Mouse (Mus musculus) MEL (cell line): Measurements from ENCODE around the gene Fbp2. TPM values are rescaled to one million over a fixed set of nuclear protein-coding genes. Genes with fewer than 3 reads are reported as not detected.
A peak's percentile ranks its signal among the peaks of the same experiment; 100 is the strongest.

Experiments
- DNase-seq: peaks from one replicate; pipeline ENCODE4 v3.0.0; 2011; ENCODE audit warnings: low read depth, low spot score
- H3K27ac ChIP-seq: 2 replicates; pipeline ENCODE4 v1.5.1; 2012; ENCODE audit warnings: low read depth, mild to moderate bottlenecking, control low read depth, low read length, moderate library complexity; ENCODE audit not compliant: control insufficient read depth
- H3K27me3 ChIP-seq, 2 experiments: fragments of 150-350 bp in 1 of 2; sonication (generic) in 1 of 2; 2 replicates each; pipeline ENCODE4 v1.6.1; 2012; ENCODE audit warnings: low read length in 2 of 2, mild to moderate bottlenecking in 2 of 2, improper control_type of control experiment in 1 of 2, moderate library complexity in 1 of 2; ENCODE audit not compliant: insufficient read depth in 2 of 2, control insufficient read depth in 1 of 2
- H3K36me3 ChIP-seq, 2 experiments: 2 replicates each; pipeline ENCODE4 v1.6.1; 2012 to 2014; ENCODE audit warnings: low read length in 2 of 2, improper control_type of control experiment in 1 of 2, inconsistent platforms in 1 of 2, mild to moderate bottlenecking in 1 of 2; ENCODE audit not compliant: insufficient read depth in 2 of 2, control insufficient read depth in 1 of 2
- H3K4me1 ChIP-seq, 2 experiments: fragments of 150-350 bp in 1 of 2; sonication (generic) in 1 of 2; 2 replicates each; pipeline ENCODE4 v1.6.1; 2012; ENCODE audit warnings: low read length in 2 of 2, improper control_type of control experiment in 1 of 2, mild to moderate bottlenecking in 1 of 2; ENCODE audit not compliant: insufficient read depth in 2 of 2, control insufficient read depth in 1 of 2
- H3K4me3 ChIP-seq, 2 experiments: fragments of 150-350 bp in 1 of 2; sonication (generic) in 1 of 2; 2 replicates each; pipeline ENCODE4 v1.5.1; 2012; ENCODE audit warnings: low read depth in 2 of 2, low read length in 2 of 2, mild to moderate bottlenecking in 2 of 2, moderate library complexity in 2 of 2, control low read depth in 1 of 2, improper control_type of control experiment in 1 of 2; ENCODE audit not compliant: control insufficient read depth in 1 of 2, insufficient read depth in 1 of 2
- H3K79me2 ChIP-seq: 2 replicates; pipeline ENCODE4 v1.6.1; 2012; ENCODE audit warnings: mild to moderate bottlenecking, low read length, moderate library complexity; ENCODE audit not compliant: control insufficient read depth, poor library complexity, insufficient read depth
- H3K9ac ChIP-seq: 2 replicates; pipeline ENCODE4 v1.6.1; 2012; ENCODE audit warnings: low read depth, mild to moderate bottlenecking, control low read depth, low read length, moderate library complexity; ENCODE audit not compliant: control insufficient read depth, poor library complexity, severe bottlenecking
- H3K9me3 ChIP-seq: fragments of 150-350 bp; sonication (generic); replicated peaks from 2 replicates; pipeline ENCODE4 v1.6.1; 2012; ENCODE audit warnings: mild to moderate bottlenecking, low read length, improper control_type of control experiment, moderate library complexity; ENCODE audit not compliant: insufficient read depth
- BHLHE40 ChIP-seq: IDR thresholded peaks from 2 replicates; pipeline ENCODE4 v1.6.1; 2012; ENCODE audit warnings: low read depth, mild to moderate bottlenecking, inconsistent platforms, low read length, improper control_type of control experiment, borderline replicate concordance
- CTCF ChIP-seq, 3 experiments: IDR thresholded peaks in 2 of 3; conservative IDR thresholded peaks in 1 of 3; 2 replicates each; pipeline ENCODE4 v1.5.1; 2011 to 2012; ENCODE audit warnings: low read length in 3 of 3, low read depth in 2 of 3, mild to moderate bottlenecking in 2 of 3, improper control_type of control experiment in 1 of 3, inconsistent platforms in 1 of 3, mixed read lengths in 1 of 3, moderate library complexity in 1 of 3; ENCODE audit not compliant: control insufficient read depth in 1 of 3, insufficient read depth in 1 of 3, poor library complexity in 1 of 3, severe bottlenecking in 1 of 3
- E2F4 ChIP-seq: IDR thresholded peaks from 2 replicates; pipeline ENCODE4 v1.6.1; 2011; ENCODE audit warnings: low read depth, low read length, improper control_type of control experiment, borderline replicate concordance
- EP300 ChIP-seq, 2 experiments: IDR thresholded peaks; 2 replicates each; pipeline ENCODE4 v1.6.1; 2011; ENCODE audit warnings: improper control_type of control experiment in 2 of 2, low read length in 2 of 2, low read depth in 1 of 2, mild to moderate bottlenecking in 1 of 2
- GATA1 ChIP-seq: IDR thresholded peaks from 2 replicates; pipeline ENCODE4 v1.6.1; 2011; ENCODE audit warnings: low read depth, low read length, improper control_type of control experiment
- KAT2A ChIP-seq: conservative IDR thresholded peaks from 2 replicates; pipeline ENCODE4 v1.6.1; 2012; ENCODE audit warnings: low read depth, low read length, improper control_type of control experiment, inconsistent platforms
- MAZ ChIP-seq: IDR thresholded peaks from 2 replicates; pipeline ENCODE4 v1.6.1; 2012; ENCODE audit warnings: low read depth, mild to moderate bottlenecking, inconsistent platforms, low read length, improper control_type of control experiment
- MYC ChIP-seq: IDR thresholded peaks from 2 replicates; pipeline ENCODE4 v1.6.1; 2011; ENCODE audit warnings: low read depth, mild to moderate bottlenecking, low read length, improper control_type of control experiment, moderate library complexity
- POLR2A ChIP-seq, 2 experiments: IDR thresholded peaks; 2 replicates each; pipeline ENCODE4 v1.6.1; 2011 to 2012; ENCODE audit warnings: low read length in 2 of 2, mild to moderate bottlenecking in 2 of 2, control low read depth in 1 of 2, improper control_type of control experiment in 1 of 2, low read depth in 1 of 2, moderate library complexity in 1 of 2; ENCODE audit not compliant: control insufficient read depth in 1 of 2, insufficient read depth in 1 of 2, poor library complexity in 1 of 2
- POLR2AphosphoS5 ChIP-seq: IDR thresholded peaks from 2 replicates; pipeline ENCODE4 v1.6.1; 2012; ENCODE audit warnings: low read depth, borderline replicate concordance, mild to moderate bottlenecking, inconsistent platforms, low read length, moderate library complexity, mixed read lengths
- TAL1 ChIP-seq: IDR thresholded peaks from 2 replicates; pipeline ENCODE4 v1.6.1; 2012; ENCODE audit warnings: mild to moderate bottlenecking, inconsistent platforms, low read length, moderate library complexity, mixed read lengths
- TBP ChIP-seq: IDR thresholded peaks from 2 replicates; pipeline ENCODE4 v1.8.0; 2011; ENCODE audit warnings: low read depth, low read length, improper control_type of control experiment
- TCF12 ChIP-seq: IDR thresholded peaks from 2 replicates; pipeline ENCODE4 v1.6.1; 2014; ENCODE audit warnings: low read depth, mild to moderate bottlenecking, inconsistent platforms, low read length, improper control_type of control experiment, moderate library complexity
- USF1 ChIP-seq: IDR thresholded peaks from 2 replicates; pipeline ENCODE4 v1.6.1; 2014; ENCODE audit warnings: low read depth, mild to moderate bottlenecking, inconsistent platforms, low read length, improper control_type of control experiment, moderate library complexity
- USF2 ChIP-seq, 2 experiments: IDR thresholded peaks; 2 replicates each; pipeline ENCODE4 v1.6.1; 2011 to 2012; ENCODE audit warnings: improper control_type of control experiment in 2 of 2, low read length in 2 of 2, borderline replicate concordance in 1 of 2, inconsistent platforms in 1 of 2, low read depth in 1 of 2, mild to moderate bottlenecking in 1 of 2; ENCODE audit not compliant: insufficient read depth in 1 of 2
- ZKSCAN1 ChIP-seq: IDR thresholded peaks from 2 replicates; pipeline ENCODE4 v1.6.1; 2012; ENCODE audit warnings: low read depth, mild to moderate bottlenecking, inconsistent platforms, low read length, improper control_type of control experiment, moderate library complexity
- ZMIZ1 ChIP-seq: IDR thresholded peaks from 2 replicates; pipeline ENCODE4 v1.6.1; 2012; ENCODE audit warnings: low read depth, mild to moderate bottlenecking, inconsistent platforms, low read length, improper control_type of control experiment, moderate library complexity
- polyA plus RNA-seq, 2 experiments: library from polyadenylated mRNA; stranded (reverse) in 1 of 2; unstranded in 1 of 2; fragments of >175 nt in 1 of 2; fragments of >200 nt in 1 of 2; gene quantifications; 2 replicates each; pipeline versions ENCODE4 v1.2.1 to v1.2.4; 2012; ENCODE audit warnings: low replicate concordance in 2 of 2, low read depth in 1 of 2; ENCODE audit not compliant: insufficient read length in 2 of 2, insufficient read depth in 1 of 2, missing spikeins in 1 of 2
- total RNA-seq: library from RNA; depleted of rRNA; stranded (reverse); fragments of 300-350 nt; gene quantifications from 2 replicates; pipeline ENCODE4 v1.2.3, GENCODE M21; 2012

Gene Fbp2
- total and polyA plus RNA-seq, 3 experiments, result 4.7 to 10.8 TPM; not detected in 1

GRCm38 (mm10) chr13:62881336-62881735 lies 23.1 kb upstream of the Fbp2 start:
- H3K9ac ChIP-seq, result no peak overlapping the region
- H3K4me3 ChIP-seq, result no peak overlapping the region
- TF ChIP-seq MAZ, result no peak
- TF ChIP-seq KAT2A, result no peak
- no peak for TF ChIP-seq EP300 (IDR thresholded peaks at IDR 0.05; ENCODE audit: low read depth in 1 of 2, low read length in 2 of 2)
- no peak for TF ChIP-seq ZMIZ1
- TF ChIP-seq TCF12, result no peak
- TF ChIP-seq E2F4, result no peak
- no peak for TF ChIP-seq ZKSCAN1
- no peak for TF ChIP-seq TBP
- no peak for TF ChIP-seq MYC
- TF ChIP-seq POLR2A (IDR thresholded peaks at IDR 0.05; ENCODE audit: control insufficient read depth in 1 of 2, insufficient read depth in 1 of 2, low read depth in 1 of 2, low read length in 2 of 2, poor library complexity in 1 of 2), result no peak
- no peaks in the 10 kb centered on the region for H3K27me3 ChIP-seq
- H3K4me1 ChIP-seq, result peaks cover 0 to 4% of the 10 kb centered on the region in 2 experiments; a peak in 1 of 4 replicates
- DNase-seq, result no peak
- no peaks in the 10 kb centered on the region for H3K79me2 ChIP-seq
- no peaks in the 10 kb centered on the region; a peak in 2 of 4 replicates for H3K36me3 ChIP-seq
- H3K27ac ChIP-seq, result no peak overlapping the region
- H3K9me3 ChIP-seq, result no peaks in the 10 kb centered on the region

DNA sequence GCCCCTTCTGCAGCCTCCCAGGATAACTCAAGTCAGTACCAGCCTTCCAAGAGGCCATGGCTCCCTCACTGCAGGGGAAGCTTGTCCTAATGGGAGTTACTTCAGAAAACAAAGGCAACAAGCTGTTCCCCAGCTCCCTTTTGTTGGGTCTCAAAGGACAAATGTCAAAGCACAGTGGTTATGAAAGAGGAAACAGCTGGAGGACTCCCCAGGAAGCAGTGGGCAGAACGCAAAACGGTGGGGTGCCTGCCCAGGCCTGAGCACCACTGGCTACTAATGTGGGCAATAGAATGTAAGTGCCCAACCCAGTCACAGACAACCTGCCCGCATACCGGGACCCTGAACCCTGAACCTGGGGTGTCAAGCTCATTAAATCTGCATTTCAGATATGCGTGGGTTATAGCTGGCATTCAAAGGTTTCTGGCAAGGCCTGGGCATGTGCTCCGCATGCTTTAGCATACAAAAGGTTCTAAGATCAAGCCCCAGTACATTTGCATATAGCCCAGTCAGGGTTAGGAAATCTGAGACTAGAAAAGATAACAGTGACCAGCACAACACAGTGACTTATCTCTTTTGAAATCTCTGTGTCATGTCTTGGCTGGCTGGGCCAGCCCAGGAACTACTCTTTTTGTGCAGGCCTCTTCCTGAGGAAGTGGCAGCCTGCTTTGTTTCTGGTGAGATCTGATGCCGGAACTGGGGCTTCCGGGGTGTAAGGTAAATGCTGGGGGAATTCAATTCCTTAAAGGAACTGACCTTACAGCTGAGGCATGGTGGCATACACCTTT lies 21.8 kb upstream of the Fbp2 start:
- no peak overlapping the region for H3K4me3 ChIP-seq
- TF ChIP-seq EP300 (IDR thresholded peaks at IDR 0.05; ENCODE audit: low read depth in 1 of 2, low read length in 2 of 2) (0 out of 4 replicates have a peak, but pooled peaks of 1 of the 2 experiments have one; percentile 45), ZMIZ1 (no peak), GATA1 (peak; percentile 82)
- TF ChIP-seq, all 39 proteins: peak for 2
- peak; percentile 48 for DNase-seq

DNA sequence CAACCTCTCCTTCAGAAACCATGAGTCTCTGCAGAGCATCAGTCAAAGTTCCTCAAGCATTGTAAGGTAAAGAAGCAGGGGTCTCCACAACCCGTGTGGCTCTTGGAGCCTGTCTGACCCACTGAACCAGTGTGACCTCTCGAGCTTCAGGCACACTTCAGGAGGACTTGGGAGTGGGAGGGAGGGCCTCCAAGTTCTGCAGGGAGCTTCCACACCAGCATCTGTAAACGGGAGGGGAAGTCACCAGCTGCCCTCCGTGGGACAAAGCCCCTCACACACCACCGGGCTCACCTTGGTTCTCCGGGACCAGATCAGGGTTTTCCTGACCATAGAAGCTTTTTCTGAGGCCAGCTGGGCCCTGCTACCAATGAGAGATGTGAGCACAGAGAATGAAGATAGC lies 21.2 kb upstream of the Fbp2 start:
- Histone ChIP-seq H3K79me2 (no peaks in the 10 kb centered on the region), H3K9ac (no peak overlapping the region), H3K27ac (no peak overlapping the region), H3K4me3 (no peak overlapping the region), H3K9me3 (no peaks in the 10 kb centered on the region), H3K36me3 (no peaks in the 10 kb centered on the region; a peak in 2 of 4 replicates), H3K27me3 (no peaks in the 10 kb centered on the region), H3K4me1 (peaks cover 0 to 4% of the 10 kb centered on the region in 2 experiments; a peak in 1 of 4 replicates)
- no peak for DNase-seq
- no peak for TF ChIP-seq EP300 (IDR thresholded peaks at IDR 0.05; ENCODE audit: low read depth in 1 of 2, low read length in 2 of 2)
- no peak for TF ChIP-seq USF2 (IDR thresholded peaks at IDR 0.05; ENCODE audit: borderline replicate concordance in 1 of 2, insufficient read depth in 1 of 2, low read depth in 1 of 2, low read length in 2 of 2)
- no peak for TF ChIP-seq E2F4
- TF ChIP-seq POLR2AphosphoS5, result no peak
- TF ChIP-seq TAL1, result no peak
- no peak for TF ChIP-seq CTCF (IDR thresholded peaks at IDR 0.05 in 2 of 3, conservative IDR thresholded peaks at IDR 0.05 in 1 of 3; ENCODE audit: control insufficient read depth in 1 of 3, insufficient read depth in 1 of 3, low read depth in 2 of 3, low read length in 3 of 3, poor library complexity in 1 of 3, severe bottlenecking in 1 of 3)
- TF ChIP-seq TCF12, result no peak
- TF ChIP-seq BHLHE40, result no peak
- no peak for TF ChIP-seq USF1

More for the DNA sequence above, 21.8 kb upstream of the Fbp2 start:
- Histone ChIP-seq H3K27me3 (no peaks in the 10 kb centered on the region), H3K36me3 (no peaks in the 10 kb centered on the region; a peak in 2 of 4 replicates), H3K9ac (no peak overlapping the region), H3K9me3 (no peaks in the 10 kb centered on the region), H3K4me1 (peaks cover 0 to 4% of the 10 kb centered on the region in 2 experiments; a peak in 1 of 4 replicates), H3K27ac (no peak overlapping the region), H3K79me2 (no peaks in the 10 kb centered on the region)
